Mouse (Mus musculus) olfactory bulb, adult 2 months (tissue): ENCODE measurements at regions not wholly inside any gene's neighbourhood (a gene's known extent, or its start where the extent isn't known, plus 50 kb on each side); places are given as distances from the start of the nearest gene placed in this dataset.

Source experiments
- CTCF ChIP-seq: fragments of 200-500 bp; IDR thresholded peaks from 2 replicates; pipeline ENCODE4 v1.5.1; 2012; ENCODE audit warnings: low read depth, mild to moderate bottlenecking, low read length, moderate library complexity; ENCODE audit not compliant: insufficient read depth
- POLR2A ChIP-seq: fragments of 200-500 bp; IDR thresholded peaks from 2 replicates; pipeline ENCODE4 v1.6.1; 2012; ENCODE audit warnings: mild to moderate bottlenecking, low read depth, low read length, moderate library complexity; ENCODE audit not compliant: insufficient read depth

DNA sequence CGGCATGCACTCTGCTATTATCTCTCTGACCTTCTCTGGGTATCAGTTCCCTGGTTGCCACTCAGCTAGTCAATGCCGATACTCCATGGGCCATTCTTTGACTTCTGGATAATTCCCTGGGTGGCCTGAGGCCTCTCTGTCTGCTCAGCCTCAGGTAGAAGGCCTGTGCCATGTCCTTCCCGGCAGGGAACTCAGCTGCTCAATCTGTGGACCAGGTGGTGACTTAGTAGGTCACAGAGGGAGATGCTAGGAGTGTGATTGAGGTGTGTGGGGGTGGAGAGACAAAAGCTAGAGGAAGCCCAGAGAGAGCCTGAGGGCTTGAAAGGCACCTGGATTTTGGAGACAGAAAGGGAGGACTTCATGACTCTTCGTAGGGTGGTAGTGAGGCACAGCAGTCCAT is 188.0 kb upstream of the Cops8 start:
- no peak for TF ChIP-seq CTCF
- TF ChIP-seq POLR2A: no peak
